Mouse (Mus musculus): ENCODE results near the gene Gm10306. TPM values are rescaled to one million over a fixed set of nuclear protein-coding genes. Genes with fewer than 3 reads are reported as not detected.

Gene Gm10306
- not detected in 2 replicates for polyA plus RNA-seq (2014; fragmentation: Nextera tagmentation; extraction: Ambion mirVana)

- Histone ChIP-seq H3K36me3 (ENCODE audit: control insufficient read depth, insufficient read depth, low read length) (no peaks in the 10 kb centered on the region), H3K27me3 (replicated peaks; ENCODE audit: control insufficient read depth, insufficient read depth, low read length) (no peaks in the 10 kb centered on the region), H3K4me2 (peak within 1 kb of the TSS; percentile 80), H3K9me3 (ENCODE audit: control insufficient read depth, low read length) (no peaks in the 10 kb centered on the region), H3K27ac (ENCODE audit: low read depth, low read length) (peak within 1 kb of the TSS; percentile 74), H3K9ac (ENCODE audit: low read depth, low read length) (peak within 1 kb of the TSS; percentile 91), H3K4me1 (replicated peaks; ENCODE audit: control insufficient read depth, insufficient read depth, low read length) (peaks cover 4% of the 10 kb centered on the region; the same call in 1 of the 2 replicates), H3K4me3 (ENCODE audit: low read depth, low read length) (peak within 1 kb of the TSS; percentile 98)
- DNase-seq (ENCODE audit: low spot score) = peak; percentile 95
- WGBS = 1% methylated on average over 78 of the region's 83 CpGs
- ATAC-seq (replicated peaks; ENCODE audit: low FRiP score) = peak; percentile 92
These were observed at the start of gene Gm10306, which contains the start of gene Caap1 for GRCm38 (mm10) chr4:94556265-94557054. Gene Gm10306 (plus strand): TSS chr4:94556546. Gene Caap1 (minus strand): TSS chr4:94556796.

- no peaks in the 10 kb centered on the region for H3K27me3 ChIP-seq (replicated peaks; ENCODE audit: control insufficient read depth, insufficient read depth, low read length)
- 88% methylated on average over 3 of the region's 3 CpGs for WGBS
- H3K9ac ChIP-seq (ENCODE audit: low read depth, low read length) = no peak overlapping the region
- no peaks in the 10 kb centered on the region for H3K9me3 ChIP-seq (ENCODE audit: control insufficient read depth, low read length)
- peaks cover 10% of the 10 kb centered on the region for H3K36me3 ChIP-seq (ENCODE audit: control insufficient read depth, insufficient read depth, low read length)
- H3K4me2 ChIP-seq = no peak overlapping the region
- no peaks in the 10 kb centered on the region for H3K4me1 ChIP-seq (replicated peaks; ENCODE audit: control insufficient read depth, insufficient read depth, low read length)
- ATAC-seq (replicated peaks; ENCODE audit: low FRiP score) (no peak), DNase-seq (ENCODE audit: low spot score) (no peak)
- no peak overlapping the region for H3K27ac ChIP-seq (ENCODE audit: low read depth, low read length)
- no peak overlapping the region for H3K4me3 ChIP-seq (ENCODE audit: low read depth, low read length)
These were observed 41.0 kb upstream of the Gm10306 start for GRCm38 (mm10) chr4:94515366-94515765.

- Histone ChIP-seq H3K9ac (ENCODE audit: low read depth, low read length) (no peak overlapping the region), H3K27me3 (replicated peaks; ENCODE audit: control insufficient read depth, insufficient read depth, low read length) (no peaks in the 10 kb centered on the region), H3K4me1 (replicated peaks; ENCODE audit: control insufficient read depth, insufficient read depth, low read length) (no peaks in the 10 kb centered on the region), H3K9me3 (ENCODE audit: control insufficient read depth, low read length) (no peaks in the 10 kb centered on the region), H3K4me3 (ENCODE audit: low read depth, low read length) (no peak overlapping the region), H3K27ac (ENCODE audit: low read depth, low read length) (no peak overlapping the region), H3K4me2 (no peak overlapping the region), H3K36me3 (ENCODE audit: control insufficient read depth, insufficient read depth, low read length) (peaks cover 1% of the 10 kb centered on the region; the same call in 1 of the 2 replicates)
- DNase-seq (ENCODE audit: low spot score) (no peak), ATAC-seq (replicated peaks; ENCODE audit: low FRiP score) (no peak)
- WGBS = 71% methylated on average over 4 of the region's 4 CpGs
These were observed 38.7 kb upstream of the Gm10306 start for GRCm38 (mm10) chr4:94517631-94518030.

GRCm38 (mm10) chr4:94523321-94523720, 33.0 kb upstream of the Gm10306 start:
- DNase-seq (ENCODE audit: low spot score) = no peak
- no peak for ATAC-seq (replicated peaks; ENCODE audit: low FRiP score)
- H3K27me3 ChIP-seq (replicated peaks; ENCODE audit: control insufficient read depth, insufficient read depth, low read length) = no peaks in the 10 kb centered on the region
- no peaks in the 10 kb centered on the region for H3K4me1 ChIP-seq (replicated peaks; ENCODE audit: control insufficient read depth, insufficient read depth, low read length)
- no peak overlapping the region for H3K4me2 ChIP-seq
- no peak overlapping the region for H3K27ac ChIP-seq (ENCODE audit: low read depth, low read length)
- no peak overlapping the region for H3K4me3 ChIP-seq (ENCODE audit: low read depth, low read length)
- no peak overlapping the region for H3K9ac ChIP-seq (ENCODE audit: low read depth, low read length)
- no peaks in the 10 kb centered on the region for H3K36me3 ChIP-seq (ENCODE audit: control insufficient read depth, insufficient read depth, low read length)
- no peaks in the 10 kb centered on the region for H3K9me3 ChIP-seq (ENCODE audit: control insufficient read depth, low read length)

- Histone ChIP-seq H3K27me3 (replicated peaks; ENCODE audit: control insufficient read depth, insufficient read depth, low read length) (no peaks in the 10 kb centered on the region), H3K4me3 (ENCODE audit: low read depth, low read length) (no peak overlapping the region), H3K27ac (ENCODE audit: low read depth, low read length) (no peak overlapping the region), H3K4me2 (no peak overlapping the region), H3K4me1 (replicated peaks; ENCODE audit: control insufficient read depth, insufficient read depth, low read length) (no peaks in the 10 kb centered on the region), H3K36me3 (ENCODE audit: control insufficient read depth, insufficient read depth, low read length) (no peaks in the 10 kb centered on the region), H3K9me3 (ENCODE audit: control insufficient read depth, low read length) (no peaks in the 10 kb centered on the region), H3K9ac (ENCODE audit: low read depth, low read length) (no peak overlapping the region)
- 83% methylated on average over 1 of the region's 1 CpGs for WGBS
- ATAC-seq (replicated peaks; ENCODE audit: low FRiP score) (no peak), DNase-seq (ENCODE audit: low spot score) (no peak)
These were observed 26.9 kb upstream of the Gm10306 start for GRCm38 (mm10) chr4:94529448-94529847.

GRCm38 (mm10) chr4:94533205-94533604, 23.1 kb upstream of the Gm10306 start:
- Histone ChIP-seq H3K4me1 (replicated peaks; ENCODE audit: control insufficient read depth, insufficient read depth, low read length) (no peaks in the 10 kb centered on the region), H3K9ac (ENCODE audit: low read depth, low read length) (no peak overlapping the region), H3K9me3 (ENCODE audit: control insufficient read depth, low read length) (no peaks in the 10 kb centered on the region), H3K4me2 (no peak overlapping the region), H3K4me3 (ENCODE audit: low read depth, low read length) (no peak overlapping the region), H3K27me3 (replicated peaks; ENCODE audit: control insufficient read depth, insufficient read depth, low read length) (no peaks in the 10 kb centered on the region), H3K36me3 (ENCODE audit: control insufficient read depth, insufficient read depth, low read length) (no peaks in the 10 kb centered on the region), H3K27ac (ENCODE audit: low read depth, low read length) (no peak overlapping the region)
- no peak for DNase-seq (ENCODE audit: low spot score)
- no peak for ATAC-seq (replicated peaks; ENCODE audit: low FRiP score)

GRCm38 (mm10) chr4:94543041-94543440, 13.3 kb upstream of the Gm10306 start:
- Histone ChIP-seq H3K27ac (ENCODE audit: low read depth, low read length) (no peak overlapping the region), H3K4me2 (no peak overlapping the region), H3K36me3 (ENCODE audit: control insufficient read depth, insufficient read depth, low read length) (no peaks in the 10 kb centered on the region; the same call in none of the 2 replicates), H3K27me3 (replicated peaks; ENCODE audit: control insufficient read depth, insufficient read depth, low read length) (no peaks in the 10 kb centered on the region), H3K9ac (ENCODE audit: low read depth, low read length) (no peak overlapping the region), H3K9me3 (ENCODE audit: control insufficient read depth, low read length) (no peaks in the 10 kb centered on the region), H3K4me3 (ENCODE audit: low read depth, low read length) (no peak overlapping the region), H3K4me1 (replicated peaks; ENCODE audit: control insufficient read depth, insufficient read depth, low read length) (no peaks in the 10 kb centered on the region)
- ATAC-seq (replicated peaks; ENCODE audit: low FRiP score) (no peak), DNase-seq (ENCODE audit: low spot score) (no peak)
- 87% methylated on average over 4 of the region's 4 CpGs for WGBS

GRCm38 (mm10) chr4:94544321-94544720, 12.0 kb upstream of the Gm10306 start:
- Histone ChIP-seq H3K27me3 (replicated peaks; ENCODE audit: control insufficient read depth, insufficient read depth, low read length) (no peaks in the 10 kb centered on the region), H3K9me3 (ENCODE audit: control insufficient read depth, low read length) (no peaks in the 10 kb centered on the region), H3K36me3 (ENCODE audit: control insufficient read depth, insufficient read depth, low read length) (no peaks in the 10 kb centered on the region; the same call in none of the 2 replicates), H3K4me1 (replicated peaks; ENCODE audit: control insufficient read depth, insufficient read depth, low read length) (no peaks in the 10 kb centered on the region), H3K9ac (ENCODE audit: low read depth, low read length) (no peak overlapping the region), H3K4me2 (no peak overlapping the region), H3K4me3 (ENCODE audit: low read depth, low read length) (no peak overlapping the region), H3K27ac (ENCODE audit: low read depth, low read length) (no peak overlapping the region)
- WGBS = 86% methylated on average over 7 of the region's 7 CpGs
- no peak for DNase-seq (ENCODE audit: low spot score)
- ATAC-seq (replicated peaks; ENCODE audit: low FRiP score) = no peak

GRCm38 (mm10) chr4:94554955-94555494, 1.3 kb upstream of the Gm10306 start:
- 79% methylated on average over 5 of the region's 5 CpGs for WGBS
- H3K36me3 ChIP-seq (ENCODE audit: control insufficient read depth, insufficient read depth, low read length) = no peaks in the 10 kb centered on the region
- DNase-seq (ENCODE audit: low spot score) = no peak
- H3K9me3 ChIP-seq (ENCODE audit: control insufficient read depth, low read length) = no peaks in the 10 kb centered on the region
- peak overlapping the region; percentile 80 for H3K4me2 ChIP-seq
- 0 out of 2 replicates have a peak, but pooled peaks have one; percentile 47 for ATAC-seq (replicated peaks; ENCODE audit: low FRiP score)
- no peaks in the 10 kb centered on the region for H3K27me3 ChIP-seq (replicated peaks; ENCODE audit: control insufficient read depth, insufficient read depth, low read length)
- no peak overlapping the region for H3K9ac ChIP-seq (ENCODE audit: low read depth, low read length)
- H3K4me3 ChIP-seq (ENCODE audit: low read depth, low read length) = peak overlapping the region; percentile 98
- peaks cover 4% of the 10 kb centered on the region; the same call in 1 of the 2 replicates for H3K4me1 ChIP-seq (replicated peaks; ENCODE audit: control insufficient read depth, insufficient read depth, low read length)
- H3K27ac ChIP-seq (ENCODE audit: low read depth, low read length) = no peak overlapping the region

Measured in liver, embryonic 11.5 days (tissue).